Mouse (Mus musculus): ENCODE measurements around the gene Parvb.

GRCm38 (mm10) chr15:84245104-84245503, 13.3 kb downstream of the Parvb start:
- TF ChIP-seq HCFC1 (IDR thresholded peaks at IDR 0.05; ENCODE audit: low read depth, low read length) (no peak), EP300 (IDR thresholded peaks at IDR 0.05; ENCODE audit: low read depth in 1 of 2, low read length in 2 of 2) (no peak), ZC3H11A (IDR thresholded peaks at IDR 0.05; ENCODE audit: low read depth, low read length) (no peak)

Data from MEL (cell line).